Mouse (Mus musculus) layer of hippocampus, adult 6 months (tissue): ENCODE results near the gene Thegl. TPM values are rescaled to one million over a fixed set of nuclear protein-coding genes. Genes with fewer than 3 reads are reported as not detected.

Source experiments
- long read RNA-seq, 2 experiments: library from polyadenylated mRNA; unstranded; transcript quantifications; one replicate each; pipeline ENCODE4 v2.0.0; 2019 to 2020
- polyA plus RNA-seq: library from polyadenylated mRNA; unstranded; fragments of <200 nt; fragmentation: Nextera tagmentation; gene quantifications from 2 replicates; pipeline ENCODE4 v1.2.3, GENCODE M21; 2021

The Thegl gene
- 1.6 and 1.8 TPM in 2 replicates for polyA plus RNA-seq
- long read RNA-seq, experiment 1, partial matches to known transcripts: 1 of 1 reads
- long read RNA-seq, experiment 1, other reads (novel, unspliced or antisense): 0 of 1 reads
- long read RNA-seq, experiment 2, partial matches to known transcripts: 4 of 4 reads
- long read RNA-seq, experiment 2, other reads (novel, unspliced or antisense): 0 of 4 reads

GRCm38 (mm10) chr5:77015544-77016482, at the start of gene Thegl:
Gene Thegl (plus strand): TSS chr5:77016023.

GRCm38 (mm10) chr5:76974554-76975285, 41.1 kb upstream of the Thegl start, which contains the start of gene Srp72:
Gene Srp72 (plus strand): TSS chr5:76974683.

GRCm38 (mm10) chr5:77004051-77004821, 11.6 kb upstream of the Thegl start, which contains the start of gene Arl9:
Gene Arl9 (plus strand): TSS chr5:77004055.

Other genes with a start within 250 kb of the Thegl start
- 5.5 and 7.8 TPM in 2 replicates for gene Aasdh, start 110.5 kb upstream of the Thegl start, polyA plus RNA-seq
- 152 and 155 TPM in 2 replicates for gene Paics, start 64.7 kb upstream of the Thegl start, polyA plus RNA-seq
- gene Ppat, start 64.4 kb upstream of the Thegl start, polyA plus RNA-seq: 6.6 and 6.9 TPM in 2 replicates
- gene Srp72, start 41.3 kb upstream of the Thegl start, polyA plus RNA-seq: 19.0 and 23.9 TPM in 2 replicates
- gene Arl9, start 12.0 kb upstream of the Thegl start, polyA plus RNA-seq: not detected in 2 replicates
- gene Hopx, start 99.1 kb downstream of the Thegl start, polyA plus RNA-seq: 47.3 and 64.2 TPM in 2 replicates
- not detected in 2 replicates for gene Spink2, start 195.4 kb downstream of the Thegl start, polyA plus RNA-seq
- gene Rest, start 249.5 kb downstream of the Thegl start, polyA plus RNA-seq: 1.8 and 2.2 TPM in 2 replicates